Mouse (Mus musculus) frontal cortex, adult 2 months (tissue): ENCODE results near the gene Gm5565. TPM values are rescaled to one million over a fixed set of nuclear protein-coding genes. Genes with fewer than 3 reads are reported as not detected.

Experiments
- polyA plus RNA-seq: library from polyadenylated mRNA; depleted of rRNA; stranded (reverse); fragments of >200 nt; gene quantifications from 2 replicates; pipeline ENCODE4 v1.2.3, GENCODE M21; 2012; rRNA removed

Gene Gm5565
- polyA plus RNA-seq, 1 experiment: not detected

Other genes with a start within 250 kb of the Gm5565 start
- not detected in 2 replicates for gene Cyp3a25, start 150.9 kb downstream of the Gm5565 start, polyA plus RNA-seq
- not detected in 2 replicates for gene Cyp3a59, start 81.3 kb downstream of the Gm5565 start, polyA plus RNA-seq
- not detected in 2 replicates for gene Gm6309, start 10.2 kb upstream of the Gm5565 start, polyA plus RNA-seq
- 0.76 and 1.3 TPM in 2 replicates for gene 1700001J03Rik, start 24.8 kb upstream of the Gm5565 start, polyA plus RNA-seq
- 41.4 and 45.2 TPM in 2 replicates for gene Rnf6, start 61.0 kb upstream of the Gm5565 start, polyA plus RNA-seq
- gene Cdk8, start 70.7 kb upstream of the Gm5565 start, polyA plus RNA-seq: 36.0 and 38.4 TPM in 2 replicates
- 65.3 and 67.9 TPM in 2 replicates for gene Wasf3, start 224.4 kb upstream of the Gm5565 start, polyA plus RNA-seq